Mouse (Mus musculus) bone marrow, adult 2 months (tissue): Measurements from ENCODE around the gene Tmem132b. TPM values are rescaled to one million over a fixed set of nuclear protein-coding genes. Genes with fewer than 3 reads are reported as not detected.
A peak's percentile ranks its signal among the peaks of the same experiment; 100 is the strongest.
"Not testable (repeated sequence)": the region's sequence is repeated elsewhere in the genome, so short reads cannot be mapped to it uniquely, and the experiment has no call there.

ENCODE experiments used
- H3K27ac ChIP-seq: fragments of 200-500 bp; 2 replicates; pipeline ENCODE4 v1.5.1; 2012; ENCODE audit warnings: low read depth, mild to moderate bottlenecking, control low read depth, inconsistent platforms, low read length; ENCODE audit not compliant: control insufficient read depth, poor library complexity, insufficient read depth
- H3K4me1 ChIP-seq: fragments of 200-500 bp; 2 replicates; pipeline ENCODE4 v1.6.1; 2011; ENCODE audit warnings: low read length; ENCODE audit not compliant: control insufficient read depth, insufficient read depth
- H3K4me3 ChIP-seq: fragments of 200-500 bp; replicated peaks from 2 replicates; pipeline ENCODE3; 2011; ENCODE audit warnings: mild to moderate bottlenecking, low read depth, low read length, control low read depth; ENCODE audit not compliant: control insufficient read depth
- CTCF ChIP-seq: fragments of 200-500 bp; IDR thresholded peaks from 2 replicates; pipeline ENCODE4 v1.5.1; 2011; ENCODE audit warnings: low read length, control low read depth; ENCODE audit not compliant: control insufficient read depth, insufficient read depth
- POLR2A ChIP-seq: fragments of 200-500 bp; IDR thresholded peaks from 2 replicates; pipeline ENCODE4 v1.6.1; 2011; ENCODE audit warnings: low read depth, mild to moderate bottlenecking, control low read depth, low read length, borderline replicate concordance; ENCODE audit not compliant: control insufficient read depth
- WGBS: fragments of 180-500 bp; shearing (Covaris S2); methylation state at CpG from one replicate; pipeline ENCODE4 v1.1.7; 2018; 5-methylcytosine and 5-hydroxymethylcytosine counted together
- polyA plus RNA-seq: library from polyadenylated mRNA; stranded (reverse); fragments of >200 nt; gene quantifications from 2 replicates; pipeline ENCODE4 v1.2.4, GENCODE M21; 2011; ENCODE audit warnings: low replicate concordance; ENCODE audit not compliant: missing spikeins, insufficient read depth, insufficient read length

Gene Tmem132b
- not detected in 2 replicates for polyA plus RNA-seq

DNA sequence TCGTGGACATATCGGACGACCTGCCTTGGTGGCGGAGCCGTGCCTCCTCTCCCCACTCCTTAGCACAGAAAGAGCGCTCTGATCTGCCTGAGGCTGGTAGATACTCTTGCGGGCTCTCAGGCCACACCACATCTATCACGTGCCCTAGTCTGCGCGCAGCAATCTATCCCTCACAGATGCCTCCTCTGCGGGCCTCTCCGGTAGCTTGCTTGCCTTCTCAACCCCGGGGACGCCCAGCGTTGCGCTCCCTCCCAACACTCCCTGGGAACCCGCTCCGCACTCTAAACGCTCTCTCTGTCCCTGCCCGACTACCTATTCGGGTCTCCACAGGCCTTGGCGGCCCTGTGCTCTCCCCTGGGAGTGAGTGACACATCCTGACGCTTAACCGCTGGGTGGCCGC, at the start of gene Tmem132b:
TSS of gene Tmem132b (plus strand) at position 141 of the 400 bp plus-strand sequence.
- Histone ChIP-seq H3K4me3 (no peak within 1 kb of the TSS), H3K27ac (no peak within 1 kb of the TSS), H3K4me1 (no peaks in the 10 kb centered on the region)
- TF ChIP-seq CTCF (no peak), POLR2A (no peak)
- 2% methylated on average over 25 of the region's 25 CpGs for WGBS

- Histone ChIP-seq H3K4me3 (no peak overlapping the region), H3K27ac (peak overlapping the region; percentile 9; the same call in 1 of the 2 replicates), H3K4me1 (peaks cover 14% of the 10 kb centered on the region)
- TF ChIP-seq CTCF (no peak), POLR2A (no peak)
- WGBS, result 51% methylated on average over 7 of the region's 7 CpGs
Observed at GRCm38 (mm10) chr5:125482474-125482873, 49.1 kb upstream of the Tmem132b start.

- 52% methylated on average over 6 of the region's 6 CpGs for WGBS
- no peak overlapping the region for H3K4me3 ChIP-seq
- TF ChIP-seq CTCF (no peak), POLR2A (no peak)
- H3K27ac ChIP-seq, result peak overlapping the region; percentile 88
- H3K4me1 ChIP-seq, result peaks cover 14% of the 10 kb centered on the region
Observed at GRCm38 (mm10) chr5:125483712-125484611, 47.6 kb upstream of the Tmem132b start.

GRCm38 (mm10) chr5:125485031-125485778, 46.4 kb upstream of the Tmem132b start:
- WGBS, result 78% methylated on average over 4 of the region's 4 CpGs
- Histone ChIP-seq H3K4me3 (no peak overlapping the region), H3K27ac (peak overlapping the region; percentile 88), H3K4me1 (peaks cover 14% of the 10 kb centered on the region)
- TF ChIP-seq POLR2A, result no peak

DNA sequence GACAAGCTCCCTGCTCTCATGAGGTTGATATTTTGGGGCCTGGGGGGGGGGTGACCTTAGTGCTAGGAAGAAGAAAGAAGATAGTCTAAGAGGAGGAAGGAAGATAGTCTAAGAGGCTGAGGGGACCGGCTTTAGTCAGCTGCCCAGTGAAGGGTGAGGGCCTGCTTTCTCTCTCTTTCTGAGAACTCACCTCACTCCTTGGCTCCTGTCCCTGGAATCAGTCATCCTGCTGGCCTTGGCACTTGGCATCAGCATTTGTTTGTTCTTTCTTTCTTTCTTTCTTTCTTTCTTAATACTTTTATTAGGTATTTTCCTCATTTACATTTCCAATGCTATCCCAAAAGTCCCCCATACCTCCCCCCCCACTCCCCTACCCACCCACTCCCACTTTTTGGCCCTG, 45.5 kb upstream of the Tmem132b start:
- no peak overlapping the region for H3K4me3 ChIP-seq
- no peak overlapping the region for H3K27ac ChIP-seq
- TF ChIP-seq CTCF (no peak), POLR2A (no peak)
- peaks cover 14% of the 10 kb centered on the region for H3K4me1 ChIP-seq
- 88% methylated on average over 1 of the region's 1 CpGs for WGBS

GRCm38 (mm10) chr5:125487375-125488115, 44.0 kb upstream of the Tmem132b start:
- Histone ChIP-seq H3K4me1 (peaks cover 9% of the 10 kb centered on the region), H3K27ac (no peak overlapping the region; the same call in 1 of the 2 replicates), H3K4me3 (no peak overlapping the region)
- 72% methylated on average over 11 of the region's 11 CpGs for WGBS
- TF ChIP-seq CTCF (no peak), POLR2A (no peak)

GRCm38 (mm10) chr5:125488116-125488455, 43.5 kb upstream of the Tmem132b start:
- no peak overlapping the region for H3K4me3 ChIP-seq
- peaks cover 5% of the 10 kb centered on the region for H3K4me1 ChIP-seq
- H3K27ac ChIP-seq, result no peak overlapping the region
- no peak for TF ChIP-seq POLR2A
- TF ChIP-seq CTCF, result peak; percentile 50
- 48% methylated on average over 4 of the region's 4 CpGs for WGBS

DNA sequence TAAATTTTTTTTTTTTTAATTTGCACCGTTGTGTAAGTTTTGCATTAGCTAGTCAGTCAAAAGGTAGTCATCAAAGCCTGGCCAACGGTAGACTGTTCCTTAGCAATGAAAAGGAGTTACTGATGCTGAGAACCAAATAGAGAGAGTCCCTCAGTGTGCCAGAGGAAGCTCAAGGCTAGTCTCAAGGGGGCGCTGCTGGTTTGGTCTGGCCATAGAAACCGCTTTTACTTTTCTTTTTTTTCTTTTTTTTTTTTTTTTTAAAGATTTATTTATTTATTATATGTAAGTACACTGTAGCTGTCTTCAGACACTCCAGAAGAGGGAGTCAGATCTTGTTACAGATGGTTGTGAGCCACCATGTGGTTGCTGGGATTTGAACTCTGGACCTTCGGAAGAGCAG, 42.6 kb upstream of the Tmem132b start:
- not testable (repeated sequence) for H3K27ac ChIP-seq, H3K4me3 ChIP-seq, H3K4me1 ChIP-seq
- WGBS, result 87% methylated on average over 5 of the region's 5 CpGs
